Mouse (Mus musculus) stomach, embryonic 16.5 days (tissue): ENCODE measurements at regions not wholly inside any gene's neighbourhood (a gene's known extent, or its start where the extent isn't known, plus 50 kb on each side); places are given as distances from the start of the nearest gene placed in this dataset.
A peak's percentile ranks its signal among the peaks of the same experiment; 100 is the strongest.

Source experiments
- ATAC-seq: fragments of 200-750 bp; cut with Nextera tagmentation; 2 replicates; pipeline ENCODE4 v1.8.0; 2017; ENCODE audit warnings: moderate number of reproducible peaks, moderate TSS enrichment; ENCODE audit not compliant: insufficient read depth, low FRiP score
- H3K27ac ChIP-seq: fragments of 300-500 bp; sonication (generic); 2 replicates; pipeline ENCODE4 v1.5.1; 2014; ENCODE audit warnings: low read length
- H3K27me3 ChIP-seq: fragments of 300-500 bp; sonication (generic); 2 replicates; pipeline ENCODE4 v1.6.1; 2014; ENCODE audit warnings: low read length, control low read depth, mixed read lengths; ENCODE audit not compliant: control insufficient read depth, insufficient read depth
- H3K36me3 ChIP-seq: fragments of 300-500 bp; sonication (generic); 2 replicates; pipeline ENCODE4 v1.6.1; 2014; ENCODE audit warnings: low read length; ENCODE audit not compliant: control insufficient read depth, insufficient read depth
- H3K4me1 ChIP-seq: fragments of 300-500 bp; sonication (generic); 2 replicates; pipeline ENCODE4 v1.6.1; 2014; ENCODE audit warnings: low read length, control low read depth, mixed read lengths; ENCODE audit not compliant: control insufficient read depth, insufficient read depth
- H3K4me2 ChIP-seq: fragments of 300-500 bp; sonication (generic); 2 replicates; pipeline ENCODE4 v1.6.1; 2014; ENCODE audit warnings: low read depth, low read length, mixed read lengths
- H3K4me3 ChIP-seq: fragments of 300-500 bp; sonication (generic); replicated peaks from 2 replicates; pipeline ENCODE4 v1.5.1; 2014; ENCODE audit warnings: mild to moderate bottlenecking, low read length
- H3K9ac ChIP-seq: fragments of 300-500 bp; sonication (generic); 2 replicates; pipeline ENCODE4 v1.6.1; 2014; ENCODE audit warnings: low read length
- H3K9me3 ChIP-seq: fragments of 300-500 bp; sonication (generic); replicated peaks from 2 replicates; pipeline ENCODE4 v1.6.1; 2016; ENCODE audit warnings: low read length, control low read depth; ENCODE audit not compliant: control insufficient read depth
- WGBS: fragments of 180-500 bp; shearing (Covaris S2); extraction: QIAGEN DNeasy Blood & Tissue Kit; methylation state at CpG from one replicate; pipeline ENCODE4 v1.1.7; 2014; 5-methylcytosine and 5-hydroxymethylcytosine counted together

- H3K36me3 ChIP-seq, result no peaks in the 10 kb centered on the region
- no peaks in the 10 kb centered on the region for H3K27me3 ChIP-seq
- no peaks in the 10 kb centered on the region for H3K9me3 ChIP-seq
- no peak overlapping the region for H3K4me2 ChIP-seq
- no peak overlapping the region for H3K9ac ChIP-seq
- 71% methylated on average over 2 of the region's 2 CpGs for WGBS
- H3K27ac ChIP-seq, result no peak overlapping the region
- peaks cover 11% of the 10 kb centered on the region for H3K4me1 ChIP-seq
- ATAC-seq, result no peak
- no peak overlapping the region for H3K4me3 ChIP-seq
Observed at GRCm38 (mm10) chr6:100110981-100111660, 176.2 kb downstream of the Rybp start.

- H3K4me2 ChIP-seq, result no peak overlapping the region
- WGBS, result 32% methylated on average over 7 of the region's 7 CpGs
- H3K36me3 ChIP-seq, result no peaks in the 10 kb centered on the region
- peaks cover 11% of the 10 kb centered on the region for H3K4me1 ChIP-seq
- H3K27ac ChIP-seq, result no peak overlapping the region
- no peaks in the 10 kb centered on the region for H3K27me3 ChIP-seq
- peak; percentile 73; the same call in 1 of the 2 replicates for ATAC-seq
- no peaks in the 10 kb centered on the region for H3K9me3 ChIP-seq
- H3K4me3 ChIP-seq, result no peak overlapping the region
- no peak overlapping the region for H3K9ac ChIP-seq
Observed at GRCm38 (mm10) chr6:100109979-100110378, 177.3 kb downstream of the Rybp start.

GRCm38 (mm10) chr6:100109351-100109750 lies 177.9 kb downstream of the Rybp start:
- no peaks in the 10 kb centered on the region for H3K27me3 ChIP-seq
- no peak overlapping the region for H3K9ac ChIP-seq
- H3K4me2 ChIP-seq, result no peak overlapping the region
- no peaks in the 10 kb centered on the region for H3K9me3 ChIP-seq
- H3K4me1 ChIP-seq, result peaks cover 11% of the 10 kb centered on the region
- H3K27ac ChIP-seq, result no peak overlapping the region
- no peaks in the 10 kb centered on the region for H3K36me3 ChIP-seq
- ATAC-seq, result no peak
- WGBS, result 69% methylated on average over 3 of the region's 3 CpGs
- H3K4me3 ChIP-seq, result no peak overlapping the region

- Histone ChIP-seq H3K4me1 (peaks cover 11% of the 10 kb centered on the region), H3K9ac (no peak overlapping the region), H3K4me3 (no peak overlapping the region), H3K9me3 (no peaks in the 10 kb centered on the region), H3K4me2 (no peak overlapping the region), H3K27me3 (no peaks in the 10 kb centered on the region), H3K27ac (no peak overlapping the region), H3K36me3 (no peaks in the 10 kb centered on the region)
- ATAC-seq, result no peak
- WGBS, result 69% methylated on average over 3 of the region's 3 CpGs
Observed at GRCm38 (mm10) chr6:100107508-100107907, 179.8 kb downstream of the Rybp start.

- Histone ChIP-seq H3K4me2 (no peak overlapping the region), H3K9me3 (no peaks in the 10 kb centered on the region), H3K4me3 (no peak overlapping the region), H3K4me1 (peaks cover 15% of the 10 kb centered on the region), H3K27ac (no peak overlapping the region), H3K9ac (no peak overlapping the region), H3K36me3 (no peaks in the 10 kb centered on the region), H3K27me3 (no peaks in the 10 kb centered on the region)
- no peak for ATAC-seq
- WGBS, result 84% methylated on average over 5 of the region's 5 CpGs
Observed at GRCm38 (mm10) chr6:100107066-100107465, 180.2 kb downstream of the Rybp start.

- 79% methylated on average over 4 of the region's 4 CpGs for WGBS
- H3K9ac ChIP-seq, result no peak overlapping the region
- peaks cover 18% of the 10 kb centered on the region for H3K4me1 ChIP-seq
- no peak for ATAC-seq
- H3K4me2 ChIP-seq, result no peak overlapping the region
- no peak overlapping the region for H3K4me3 ChIP-seq
- H3K36me3 ChIP-seq, result no peaks in the 10 kb centered on the region
- H3K27me3 ChIP-seq, result no peaks in the 10 kb centered on the region
- H3K27ac ChIP-seq, result no peak overlapping the region
- H3K9me3 ChIP-seq, result no peaks in the 10 kb centered on the region
Observed at GRCm38 (mm10) chr6:100100565-100101133, 186.6 kb downstream of the Rybp start.

- no peak overlapping the region for H3K9ac ChIP-seq
- H3K4me2 ChIP-seq, result no peak overlapping the region
- no peaks in the 10 kb centered on the region for H3K27me3 ChIP-seq
- H3K4me3 ChIP-seq, result no peak overlapping the region
- H3K4me1 ChIP-seq, result 0 out of 2 replicates have a peak, but pooled peaks cover 6% of the 10 kb centered on the region
- ATAC-seq, result no peak
- H3K36me3 ChIP-seq, result no peaks in the 10 kb centered on the region
- no peaks in the 10 kb centered on the region for H3K9me3 ChIP-seq
- WGBS, result 54% methylated on average over 13 of the region's 13 CpGs
- no peak overlapping the region for H3K27ac ChIP-seq
Observed at GRCm38 (mm10) chr6:100096393-100097125, 190.7 kb downstream of the Rybp start.

GRCm38 (mm10) chr6:100094653-100095217 lies 192.6 kb downstream of the Rybp start:
- H3K4me2 ChIP-seq, result no peak overlapping the region
- no peaks in the 10 kb centered on the region for H3K36me3 ChIP-seq
- no peak overlapping the region for H3K9ac ChIP-seq
- no peak for ATAC-seq
- no peak overlapping the region for H3K4me3 ChIP-seq
- H3K9me3 ChIP-seq, result no peaks in the 10 kb centered on the region
- H3K27me3 ChIP-seq, result no peaks in the 10 kb centered on the region
- 0 out of 2 replicates have a peak, but pooled peaks cover 6% of the 10 kb centered on the region for H3K4me1 ChIP-seq
- no peak overlapping the region for H3K27ac ChIP-seq
- 85% methylated on average over 6 of the region's 6 CpGs for WGBS

- peak; percentile 25; the same call in 1 of the 2 replicates for ATAC-seq
- Histone ChIP-seq H3K27me3 (no peaks in the 10 kb centered on the region), H3K36me3 (no peaks in the 10 kb centered on the region), H3K4me2 (no peak overlapping the region), H3K9ac (no peak overlapping the region), H3K4me3 (no peak overlapping the region), H3K9me3 (no peaks in the 10 kb centered on the region), H3K4me1 (0 out of 2 replicates have a peak, but pooled peaks cover 6% of the 10 kb centered on the region), H3K27ac (no peak overlapping the region)
- WGBS, result 42% methylated on average over 8 of the region's 8 CpGs
Observed at GRCm38 (mm10) chr6:100092870-100093269, 194.4 kb downstream of the Rybp start.
